Mouse (Mus musculus) liver, embryonic 14.5 days (tissue): ENCODE data around the gene Dynll2.

Experiments used
- CTCF ChIP-seq: IDR thresholded peaks from 2 replicates; pipeline ENCODE4 v1.5.1; 2016; ENCODE audit warnings: antibody characterized with exemption, low read depth, control low read depth
- EP300 ChIP-seq: IDR thresholded peaks from 2 replicates; pipeline ENCODE4 v1.6.1; 2016; ENCODE audit warnings: antibody characterized with exemption, low read depth

DNA sequence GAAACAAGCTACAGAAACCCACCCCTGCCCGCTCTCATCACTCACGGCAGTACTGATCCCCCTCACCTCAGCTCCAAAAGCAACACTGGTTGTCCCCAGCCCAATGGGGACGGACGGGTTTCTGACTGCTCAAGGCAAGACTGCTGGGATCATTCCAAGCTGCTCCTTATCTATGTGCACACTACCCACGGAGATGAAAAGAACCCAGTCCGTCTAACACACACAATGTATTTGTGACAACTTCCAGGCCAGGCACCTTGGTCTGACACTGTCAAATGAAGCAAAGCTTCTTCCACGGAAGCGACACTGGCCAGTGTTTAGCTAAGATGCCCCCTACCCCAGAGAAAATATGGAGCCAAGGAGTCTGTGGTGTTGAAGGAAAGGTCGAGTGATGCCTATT lies 1.7 kb downstream of the Dynll2 start:
- no peak for TF ChIP-seq CTCF
- no peak for TF ChIP-seq EP300
